Mouse (Mus musculus) ES-E14 (cell line): ENCODE results near the gene Mtx1. TPM values are rescaled to one million over a fixed set of nuclear protein-coding genes. Genes with fewer than 3 reads are reported as not detected.

Source experiments
- DNase-seq: peaks from one replicate; pipeline ENCODE4 v3.0.0-alpha.2; 2013; ENCODE audit warnings: low read depth, low spot score
- H3K27ac ChIP-seq: 2 replicates; pipeline ENCODE4 v1.5.1; 2012; ENCODE audit warnings: low read depth, mild to moderate bottlenecking, low read length, moderate library complexity, mixed read lengths; ENCODE audit not compliant: poor library complexity, insufficient read depth, severe bottlenecking
- H3K36me3 ChIP-seq: 2 replicates; pipeline ENCODE4 v1.6.1; 2012; ENCODE audit warnings: mild to moderate bottlenecking, low read length, moderate library complexity, mixed read lengths; ENCODE audit not compliant: control insufficient read depth, poor library complexity, insufficient read depth, severe bottlenecking
- H3K4me1 ChIP-seq, 2 experiments: fragments of 150-350 bp in 1 of 2; sonication (generic) in 1 of 2; 2 replicates each; pipeline ENCODE4 v1.6.1; 2012; ENCODE audit warnings: low read length in 2 of 2, mild to moderate bottlenecking in 1 of 2, mixed read lengths in 1 of 2; ENCODE audit not compliant: control insufficient read depth in 2 of 2, insufficient read depth in 2 of 2, poor library complexity in 1 of 2
- H3K4me3 ChIP-seq, 2 experiments: fragments of 150-350 bp in 1 of 2; sonication (generic) in 1 of 2; 2 replicates each; pipeline ENCODE4 v1.5.1; 2012; ENCODE audit warnings: low read length in 2 of 2, low read depth in 1 of 2, mild to moderate bottlenecking in 1 of 2, mixed read lengths in 1 of 2; ENCODE audit not compliant: insufficient read depth in 1 of 2, poor library complexity in 1 of 2, severe bottlenecking in 1 of 2
- H3K9ac ChIP-seq: 2 replicates; pipeline ENCODE4 v1.6.1; 2012; ENCODE audit warnings: low read depth, mild to moderate bottlenecking, low read length, mixed read lengths; ENCODE audit not compliant: poor library complexity, insufficient read depth, severe bottlenecking
- H3K9me3 ChIP-seq: fragments of 150-350 bp; sonication (generic); 2 replicates; pipeline ENCODE4 v1.6.1; 2012; ENCODE audit warnings: low read depth, mild to moderate bottlenecking, low read length; ENCODE audit not compliant: control insufficient read depth, insufficient read depth
- CHD2 ChIP-seq: IDR thresholded peaks from 2 replicates; pipeline ENCODE4 v1.6.1; 2014; ENCODE audit warnings: mild to moderate bottlenecking, low read depth, low read length, inconsistent platforms
- HCFC1 ChIP-seq: IDR thresholded peaks from 2 replicates; pipeline ENCODE4 v1.6.1; 2012; ENCODE audit warnings: low read length, inconsistent platforms, borderline replicate concordance; ENCODE audit not compliant: insufficient read depth
- MAFK ChIP-seq: IDR thresholded peaks from 2 replicates; pipeline ENCODE4 v1.6.1; 2014; ENCODE audit warnings: mild to moderate bottlenecking, low read depth, low read length, inconsistent platforms; ENCODE audit not compliant: insufficient read depth
- ZC3H11A ChIP-seq: IDR thresholded peaks from 2 replicates; pipeline ENCODE4 v1.6.1; 2012; ENCODE audit warnings: low read depth, mild to moderate bottlenecking, inconsistent platforms, low read length, borderline replicate concordance
- ZNF384 ChIP-seq: IDR thresholded peaks from 2 replicates; pipeline ENCODE4 v1.6.1; 2012; ENCODE audit warnings: low read depth, low read length, inconsistent platforms
- in situ Hi-C, 2 experiments: fragments of 600-800 bp; cut with MboI; formaldehyde crosslinking; loops; one replicate each; pipeline ENCODE4 v1.15.1; 2025; ENCODE audit warnings: low sequenced_read_pairs in 2 of 2, inconsistent platforms in 1 of 2; ENCODE audit not compliant: unreplicated experiment in 2 of 2
- total RNA-seq: library from RNA; depleted of rRNA; stranded (reverse); fragments of 300-350 nt; gene quantifications from 2 replicates; pipeline ENCODE4 v1.2.3, GENCODE M21; 2012

The Mtx1 gene
- total RNA-seq, 1 experiment: 251 TPM

DNA sequence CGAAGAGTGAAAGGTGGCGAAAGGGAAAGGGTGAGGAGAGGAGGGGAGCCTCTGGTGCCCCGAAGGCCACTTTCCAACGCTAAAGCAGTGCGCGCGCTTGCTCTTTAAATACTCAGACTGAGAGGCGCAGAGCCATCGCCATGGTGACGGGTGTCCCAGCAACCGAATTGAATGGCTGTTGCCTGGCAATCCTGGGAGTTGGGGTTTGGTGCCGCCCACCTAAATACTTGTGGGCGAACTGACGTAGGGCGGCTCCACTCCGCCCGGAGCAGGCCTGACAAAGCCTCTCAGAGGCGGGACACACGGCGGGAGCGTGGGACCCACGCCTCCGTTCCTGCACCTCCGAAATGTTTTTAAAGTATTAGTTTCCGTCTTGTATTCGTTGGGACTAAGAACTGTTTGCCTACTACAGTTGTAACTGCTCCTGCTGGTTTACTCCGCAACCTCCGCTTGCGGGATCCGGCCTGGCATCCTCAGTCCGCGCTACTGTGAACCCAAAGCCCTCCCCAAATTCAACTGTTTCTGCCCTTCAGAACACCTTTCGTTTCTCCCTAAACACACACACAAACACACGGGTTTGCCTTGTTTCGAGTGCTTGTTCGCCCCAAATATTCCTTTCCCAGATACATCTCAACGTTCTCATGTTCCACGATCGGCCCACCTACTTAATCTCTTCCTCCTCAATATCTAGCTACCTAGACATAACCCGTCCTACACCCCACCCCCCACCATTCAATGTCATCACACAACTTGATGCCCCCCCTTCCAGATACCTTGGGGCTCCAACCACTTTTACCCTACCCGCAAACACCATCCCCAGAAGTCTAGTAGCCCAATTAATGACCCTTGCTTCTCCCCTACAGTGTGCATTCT is 655 bp upstream of the Mtx1 start:
- in situ Hi-C loops: no loop called here

DNA sequence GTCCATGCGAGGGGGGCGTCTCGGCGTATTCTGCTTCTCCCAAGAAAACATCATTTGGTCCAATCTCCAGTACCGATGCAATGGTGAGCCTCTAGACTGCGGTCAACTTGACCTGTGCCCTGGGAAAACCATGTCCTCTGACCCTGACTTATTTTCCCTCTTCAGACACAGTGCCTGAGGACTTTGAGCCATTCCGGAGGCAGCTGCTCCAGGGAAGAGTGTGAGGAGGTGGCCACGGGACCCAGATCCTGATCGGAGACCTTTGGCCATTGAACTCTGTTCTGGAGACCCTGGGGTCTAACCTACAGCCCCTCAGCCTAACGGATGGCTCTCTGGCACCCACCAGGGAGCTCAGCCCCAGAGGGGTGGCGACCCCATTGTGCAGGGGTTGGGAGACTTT is 527 bp downstream of the Mtx1 start:
- Histone ChIP-seq H3K36me3 (peaks cover 7% of the 10 kb centered on the region; the same call in 1 of the 2 replicates), H3K27ac (peak overlapping the region; percentile 69), H3K4me1 (peaks cover 13 to 35% of the 10 kb centered on the region in 2 experiments), H3K9me3 (no peaks in the 10 kb centered on the region), H3K4me3 (peak overlapping the region; percentile 36 to 58), H3K9ac (peak overlapping the region; percentile 54)
- TF ChIP-seq HCFC1: no peak
- TF ChIP-seq ZC3H11A: no peak
- TF ChIP-seq MAFK: no peak
- no peak for TF ChIP-seq ZNF384
- TF ChIP-seq CHD2: no peak
- in situ Hi-C loops: no loop called here
- DNase-seq: no peak

More for the DNA sequence above, 655 bp upstream of the Mtx1 start:
- Histone ChIP-seq H3K9me3 (no peaks in the 10 kb centered on the region), H3K4me1 (peaks cover 13 to 39% of the 10 kb centered on the region in 2 experiments), H3K9ac (peak overlapping the region; percentile 54; the same call in 1 of the 2 replicates), H3K4me3 (peak overlapping the region; percentile 58 to 77), H3K36me3 (0 out of 2 replicates have a peak, but pooled peaks cover 6% of the 10 kb centered on the region), H3K27ac (0 out of 2 replicates have a peak overlapping the region, but pooled peaks have one; percentile 22)
- TF ChIP-seq HCFC1 (no peak), ZC3H11A (no peak), MAFK (no peak), ZNF384 (no peak), CHD2 (no peak)
- peak; percentile 97 for DNase-seq

DNA sequence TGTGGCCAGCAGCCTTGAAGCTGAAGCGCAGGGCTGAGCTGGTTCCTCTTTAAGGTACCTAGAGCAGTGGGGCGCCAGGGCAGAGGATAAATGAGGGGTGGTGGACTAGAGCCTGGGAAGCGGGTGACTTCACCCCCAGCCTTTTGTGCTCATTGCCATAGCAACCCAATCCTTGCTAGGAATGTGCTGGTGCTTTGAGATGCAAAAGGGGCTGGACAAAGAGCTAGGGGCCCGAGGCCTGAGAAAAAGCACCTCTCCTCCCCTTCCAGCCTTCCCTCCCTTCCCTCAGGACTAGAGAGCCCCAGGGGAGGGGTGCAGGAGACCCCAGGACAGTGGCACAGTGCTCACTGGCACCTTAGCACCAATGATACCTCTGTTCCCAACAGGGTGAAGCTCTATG is 970 bp downstream of the Mtx1 start:
- no peak for TF ChIP-seq ZNF384
- TF ChIP-seq CHD2: no peak
- TF ChIP-seq MAFK: no peak
- no peak for TF ChIP-seq HCFC1
- TF ChIP-seq ZC3H11A: no peak
- Histone ChIP-seq H3K36me3 (peaks cover 11% of the 10 kb centered on the region; the same call in 1 of the 2 replicates), H3K4me1 (peaks cover 13 to 35% of the 10 kb centered on the region in 2 experiments), H3K9ac (peak overlapping the region; percentile 68), H3K4me3 (peak overlapping the region; percentile 36 to 58), H3K9me3 (no peaks in the 10 kb centered on the region), H3K27ac (peak overlapping the region; percentile 86)
- DNase-seq: peak; percentile 83
- in situ Hi-C loops: no loop called here

DNA sequence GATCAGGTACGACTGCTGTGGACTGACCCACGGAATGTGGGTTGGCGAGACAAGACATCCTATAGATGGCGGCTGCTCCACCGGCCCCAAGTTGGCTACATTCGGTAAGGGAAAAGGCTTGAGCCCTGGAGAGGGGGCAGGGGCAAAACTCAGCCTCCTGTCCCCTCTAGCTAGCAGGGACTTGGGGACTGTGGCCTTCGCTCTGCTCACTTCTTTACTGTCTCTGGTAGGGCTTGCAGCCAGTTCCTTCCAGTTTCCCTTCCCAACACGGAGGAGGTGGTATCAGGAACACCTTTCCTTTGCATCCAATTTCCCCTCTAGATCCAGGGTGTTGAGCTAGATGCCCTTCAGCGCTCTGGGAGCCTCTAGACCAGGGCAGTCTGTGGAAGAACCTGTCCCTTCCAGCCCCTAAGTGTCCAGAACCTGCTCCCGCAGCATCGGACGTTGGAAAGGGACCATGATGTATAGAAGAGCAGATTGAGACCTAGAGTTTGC is 1.5 kb downstream of the Mtx1 start:
- peak overlapping the region; percentile 28 to 47; a peak in 3 of 4 replicates for H3K4me3 ChIP-seq
- H3K4me1 ChIP-seq: peaks cover 13 to 35% of the 10 kb centered on the region in 2 experiments
- in situ Hi-C loops: no loop called here
- H3K27ac ChIP-seq: peak overlapping the region; percentile 86
- DNase-seq: no peak
- TF ChIP-seq ZNF384 (no peak), HCFC1 (no peak), CHD2 (no peak), ZC3H11A (no peak), MAFK (no peak)
- peaks cover 11% of the 10 kb centered on the region; the same call in 1 of the 2 replicates for H3K36me3 ChIP-seq
- peak overlapping the region; percentile 68 for H3K9ac ChIP-seq
- H3K9me3 ChIP-seq: no peaks in the 10 kb centered on the region
